Mouse (Mus musculus): Measurements from ENCODE around the gene Zcrb1. TPM values are rescaled to one million over a fixed set of nuclear protein-coding genes. Genes with fewer than 3 reads are reported as not detected.
"Not testable (repeated sequence)": the region's sequence is repeated elsewhere in the genome, so short reads cannot be mapped to it uniquely, and the experiment has no call there.

The Zcrb1 gene
- polyA plus RNA-seq, 1 experiment from 2014 or later = 110 TPM

GRCm38 (mm10) chr15:93381337-93381736 lies 16.8 kb downstream of the Zcrb1 start:
- H3K4me3 ChIP-seq (replicated peaks; ENCODE audit: low read length) = no peak overlapping the region
- WGBS = 60% methylated on average over 5 of the region's 5 CpGs
- H3K27me3 ChIP-seq (ENCODE audit: control insufficient read depth, insufficient read depth, low read length) = no peaks in the 10 kb centered on the region
- H3K27ac ChIP-seq (ENCODE audit: low read length) = no peak overlapping the region
- H3K4me2 ChIP-seq (ENCODE audit: low read depth, low read length) = no peak overlapping the region
- no peak for ATAC-seq (ENCODE audit: insufficient read depth, low FRiP score)
- no peaks in the 10 kb centered on the region for H3K9me3 ChIP-seq (replicated peaks; ENCODE audit: control insufficient read depth, low read length)
- no peak overlapping the region for H3K9ac ChIP-seq (ENCODE audit: low read length)
- no peaks in the 10 kb centered on the region for H3K4me1 ChIP-seq (ENCODE audit: control insufficient read depth, insufficient read depth, low read length)
- no peaks in the 10 kb centered on the region for H3K36me3 ChIP-seq (ENCODE audit: control insufficient read depth, insufficient read depth, low read length)

DNA sequence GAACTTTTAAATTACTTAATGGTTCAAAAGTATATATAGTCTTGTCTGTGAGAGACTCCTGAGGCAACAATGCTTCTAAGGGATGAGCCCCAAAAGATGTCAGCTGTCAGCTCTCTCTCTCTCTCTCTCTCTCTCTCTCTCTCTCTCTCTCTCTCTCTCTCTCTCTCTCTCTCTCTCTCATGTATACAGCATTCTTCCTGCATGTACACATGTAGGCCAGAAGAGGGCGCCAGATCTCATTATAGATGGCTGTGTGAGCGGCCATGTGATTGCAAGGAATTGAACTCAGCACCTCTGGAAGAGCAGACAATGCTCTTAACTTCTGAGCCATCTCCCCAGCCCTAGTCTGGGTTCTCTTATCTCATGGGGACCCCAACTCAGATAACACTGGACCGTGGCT lies 19.0 kb downstream of the Zcrb1 start:
- Histone ChIP-seq H3K9me3 (replicated peaks; ENCODE audit: control insufficient read depth, low read length) (no peaks in the 10 kb centered on the region), H3K4me2 (ENCODE audit: low read depth, low read length) (no peak overlapping the region), H3K4me1 (ENCODE audit: control insufficient read depth, insufficient read depth, low read length) (no peaks in the 10 kb centered on the region), H3K4me3 (replicated peaks; ENCODE audit: low read length) (no peak overlapping the region), H3K27ac (ENCODE audit: low read length) (no peak overlapping the region), H3K9ac (ENCODE audit: low read length) (no peak overlapping the region), H3K36me3 (ENCODE audit: control insufficient read depth, insufficient read depth, low read length) (no peaks in the 10 kb centered on the region), H3K27me3 (ENCODE audit: control insufficient read depth, insufficient read depth, low read length) (no peaks in the 10 kb centered on the region)
- no peak for ATAC-seq (ENCODE audit: insufficient read depth, low FRiP score)
- 78% methylated on average over 3 of the region's 3 CpGs for WGBS

- WGBS = 86% methylated on average over 5 of the region's 5 CpGs
- Histone ChIP-seq H3K36me3 (ENCODE audit: control insufficient read depth, insufficient read depth, low read length) (no peaks in the 10 kb centered on the region), H3K9me3 (replicated peaks; ENCODE audit: control insufficient read depth, low read length) (no peaks in the 10 kb centered on the region), H3K27ac (ENCODE audit: low read length) (no peak overlapping the region), H3K9ac (ENCODE audit: low read length) (no peak overlapping the region), H3K27me3 (ENCODE audit: control insufficient read depth, insufficient read depth, low read length) (no peaks in the 10 kb centered on the region), H3K4me3 (replicated peaks; ENCODE audit: low read length) (no peak overlapping the region), H3K4me1 (ENCODE audit: control insufficient read depth, insufficient read depth, low read length) (no peaks in the 10 kb centered on the region), H3K4me2 (ENCODE audit: low read depth, low read length) (no peak overlapping the region)
- no peak for ATAC-seq (ENCODE audit: insufficient read depth, low FRiP score)
Observed at GRCm38 (mm10) chr15:93375696-93376095, 22.4 kb downstream of the Zcrb1 start.

- not testable (repeated sequence) for H3K36me3 ChIP-seq (ENCODE audit: control insufficient read depth, insufficient read depth, low read length); H3K4me2 ChIP-seq (ENCODE audit: low read depth, low read length); H3K9me3 ChIP-seq (replicated peaks; ENCODE audit: control insufficient read depth, low read length); ATAC-seq (ENCODE audit: insufficient read depth, low FRiP score); H3K27ac ChIP-seq (ENCODE audit: low read length); H3K4me3 ChIP-seq (replicated peaks; ENCODE audit: low read length); H3K27me3 ChIP-seq (ENCODE audit: control insufficient read depth, insufficient read depth, low read length); H3K4me1 ChIP-seq (ENCODE audit: control insufficient read depth, insufficient read depth, low read length); H3K9ac ChIP-seq (ENCODE audit: low read length)
Observed at GRCm38 (mm10) chr15:93372525-93373119, 25.5 kb downstream of the Zcrb1 start.

- Histone ChIP-seq H3K27ac (ENCODE audit: low read length) (no peak overlapping the region), H3K4me3 (replicated peaks; ENCODE audit: low read length) (no peak overlapping the region), H3K9ac (ENCODE audit: low read length) (no peak overlapping the region), H3K4me2 (ENCODE audit: low read depth, low read length) (no peak overlapping the region), H3K4me1 (ENCODE audit: control insufficient read depth, insufficient read depth, low read length) (no peaks in the 10 kb centered on the region), H3K9me3 (replicated peaks; ENCODE audit: control insufficient read depth, low read length) (no peaks in the 10 kb centered on the region), H3K27me3 (ENCODE audit: control insufficient read depth, insufficient read depth, low read length) (no peaks in the 10 kb centered on the region), H3K36me3 (ENCODE audit: control insufficient read depth, insufficient read depth, low read length) (no peaks in the 10 kb centered on the region)
- 77% methylated on average over 2 of the region's 2 CpGs for WGBS
- ATAC-seq (ENCODE audit: insufficient read depth, low FRiP score) = no peak
Observed at GRCm38 (mm10) chr15:93371838-93372237, 26.3 kb downstream of the Zcrb1 start.

GRCm38 (mm10) chr15:93368558-93368957 lies 29.6 kb downstream of the Zcrb1 start:
- ATAC-seq (ENCODE audit: insufficient read depth, low FRiP score) = no peak
- Histone ChIP-seq H3K9ac (ENCODE audit: low read length) (no peak overlapping the region), H3K9me3 (replicated peaks; ENCODE audit: control insufficient read depth, low read length) (no peaks in the 10 kb centered on the region)

DNA sequence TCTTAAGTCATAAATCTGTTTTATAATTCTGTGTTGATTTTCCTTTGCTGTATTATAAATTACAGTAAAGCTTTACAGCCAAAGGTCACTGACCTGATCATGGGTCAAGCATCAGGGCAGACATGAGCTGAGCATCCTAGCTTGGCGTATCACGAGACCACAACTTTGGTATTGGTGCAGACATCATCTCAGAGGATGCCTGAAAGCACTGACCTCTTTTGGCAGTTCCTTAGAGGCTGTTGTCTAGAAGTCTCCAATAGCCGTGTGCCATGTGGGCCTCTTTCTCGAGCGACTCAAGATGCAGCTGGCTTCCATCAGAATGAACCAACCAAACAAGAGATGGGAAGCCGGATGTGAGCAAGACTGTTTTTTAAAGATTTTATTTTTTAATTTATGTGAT lies 32.6 kb downstream of the Zcrb1 start:
- Histone ChIP-seq H3K4me2 (ENCODE audit: low read depth, low read length) (no peak overlapping the region), H3K36me3 (ENCODE audit: control insufficient read depth, insufficient read depth, low read length) (no peaks in the 10 kb centered on the region), H3K27ac (ENCODE audit: low read length) (no peak overlapping the region), H3K4me1 (ENCODE audit: control insufficient read depth, insufficient read depth, low read length) (no peaks in the 10 kb centered on the region), H3K27me3 (ENCODE audit: control insufficient read depth, insufficient read depth, low read length) (no peaks in the 10 kb centered on the region), H3K4me3 (replicated peaks; ENCODE audit: low read length) (no peak overlapping the region), H3K9ac (ENCODE audit: low read length) (no peak overlapping the region), H3K9me3 (replicated peaks; ENCODE audit: control insufficient read depth, low read length) (no peaks in the 10 kb centered on the region)
- WGBS = 55% methylated on average over 6 of the region's 6 CpGs
- ATAC-seq (ENCODE audit: insufficient read depth, low FRiP score) = no peak

More at GRCm38 (mm10) chr15:93368558-93368957, 29.6 kb downstream of the Zcrb1 start:
- no peaks in the 10 kb centered on the region for H3K27me3 ChIP-seq (ENCODE audit: control insufficient read depth, insufficient read depth, low read length)
- no peak overlapping the region for H3K27ac ChIP-seq (ENCODE audit: low read length)
- no peaks in the 10 kb centered on the region for H3K4me1 ChIP-seq (ENCODE audit: control insufficient read depth, insufficient read depth, low read length)
- 55% methylated on average over 9 of the region's 9 CpGs for WGBS
- no peaks in the 10 kb centered on the region for H3K36me3 ChIP-seq (ENCODE audit: control insufficient read depth, insufficient read depth, low read length)
- no peak overlapping the region for H3K4me3 ChIP-seq (replicated peaks; ENCODE audit: low read length)
- H3K4me2 ChIP-seq (ENCODE audit: low read depth, low read length) = no peak overlapping the region

- ATAC-seq (ENCODE audit: insufficient read depth, low FRiP score) = no peak
- no peak overlapping the region for H3K27ac ChIP-seq (ENCODE audit: low read length)
- WGBS = 84% methylated on average over 18 of the region's 19 CpGs
Observed at GRCm38 (mm10) chr15:93358346-93359095, 39.6 kb downstream of the Zcrb1 start.

DNA sequence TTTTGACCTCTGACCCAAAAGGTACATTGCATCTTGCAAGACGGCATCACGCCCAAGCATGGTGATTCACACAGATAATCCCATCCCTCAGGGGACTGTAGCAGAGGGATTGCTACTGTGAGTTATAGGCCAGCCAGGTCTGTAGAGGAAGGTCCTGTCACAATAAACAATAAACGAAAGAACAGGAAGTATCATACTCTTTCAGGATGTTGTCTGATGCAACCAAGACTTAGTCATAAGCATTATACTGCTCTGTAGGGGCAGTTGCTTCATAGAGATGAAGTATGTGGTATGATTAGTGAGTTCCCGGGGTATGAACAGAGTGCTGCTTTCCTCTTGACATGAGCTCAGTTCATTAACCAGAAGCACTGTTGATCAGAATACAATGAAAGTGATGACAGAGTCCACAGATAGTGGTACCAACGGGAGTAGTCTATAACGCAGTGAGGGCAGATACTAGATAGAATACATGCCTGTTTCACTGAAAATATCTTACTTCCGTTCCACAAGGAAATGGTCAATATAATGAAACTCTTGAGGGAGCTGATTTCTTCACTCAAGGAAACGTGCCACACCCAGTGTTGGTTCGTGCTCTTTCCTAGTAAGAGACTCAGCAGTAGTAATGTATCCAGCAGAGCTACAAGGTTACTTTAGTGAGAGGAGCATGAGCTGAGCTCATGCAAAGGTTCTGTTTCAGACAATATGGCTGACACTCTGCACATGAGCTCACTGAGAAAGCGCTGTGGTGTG lies 57.3 kb downstream of the Zcrb1 start:
- H3K4me3 ChIP-seq (replicated peaks; ENCODE audit: low read length) = no peak overlapping the region
- 81% methylated on average over 10 of the region's 10 CpGs for WGBS
- H3K4me2 ChIP-seq (ENCODE audit: low read depth, low read length) = no peak overlapping the region
- H3K9ac ChIP-seq (ENCODE audit: low read length) = no peak overlapping the region
- H3K27ac ChIP-seq (ENCODE audit: low read length) = no peak overlapping the region
- no peaks in the 10 kb centered on the region for H3K9me3 ChIP-seq (replicated peaks; ENCODE audit: control insufficient read depth, low read length)
- ATAC-seq (ENCODE audit: insufficient read depth, low FRiP score) = no peak
- no peaks in the 10 kb centered on the region for H3K27me3 ChIP-seq (ENCODE audit: control insufficient read depth, insufficient read depth, low read length)
- H3K4me1 ChIP-seq (ENCODE audit: control insufficient read depth, insufficient read depth, low read length) = no peaks in the 10 kb centered on the region
- H3K36me3 ChIP-seq (ENCODE audit: control insufficient read depth, insufficient read depth, low read length) = no peaks in the 10 kb centered on the region

More at GRCm38 (mm10) chr15:93358346-93359095, 39.6 kb downstream of the Zcrb1 start:
- Histone ChIP-seq H3K36me3 (ENCODE audit: control insufficient read depth, insufficient read depth, low read length) (no peaks in the 10 kb centered on the region), H3K4me2 (ENCODE audit: low read depth, low read length) (no peak overlapping the region), H3K9ac (ENCODE audit: low read length) (no peak overlapping the region), H3K4me3 (replicated peaks; ENCODE audit: low read length) (no peak overlapping the region), H3K4me1 (ENCODE audit: control insufficient read depth, insufficient read depth, low read length) (no peaks in the 10 kb centered on the region), H3K9me3 (replicated peaks; ENCODE audit: control insufficient read depth, low read length) (no peaks in the 10 kb centered on the region), H3K27me3 (ENCODE audit: control insufficient read depth, insufficient read depth, low read length) (no peaks in the 10 kb centered on the region)

Data from stomach, embryonic 16.5 days (tissue).